Mouse (Mus musculus): ENCODE results near the gene Ndufs1.

The Ndufs1 gene

DNA sequence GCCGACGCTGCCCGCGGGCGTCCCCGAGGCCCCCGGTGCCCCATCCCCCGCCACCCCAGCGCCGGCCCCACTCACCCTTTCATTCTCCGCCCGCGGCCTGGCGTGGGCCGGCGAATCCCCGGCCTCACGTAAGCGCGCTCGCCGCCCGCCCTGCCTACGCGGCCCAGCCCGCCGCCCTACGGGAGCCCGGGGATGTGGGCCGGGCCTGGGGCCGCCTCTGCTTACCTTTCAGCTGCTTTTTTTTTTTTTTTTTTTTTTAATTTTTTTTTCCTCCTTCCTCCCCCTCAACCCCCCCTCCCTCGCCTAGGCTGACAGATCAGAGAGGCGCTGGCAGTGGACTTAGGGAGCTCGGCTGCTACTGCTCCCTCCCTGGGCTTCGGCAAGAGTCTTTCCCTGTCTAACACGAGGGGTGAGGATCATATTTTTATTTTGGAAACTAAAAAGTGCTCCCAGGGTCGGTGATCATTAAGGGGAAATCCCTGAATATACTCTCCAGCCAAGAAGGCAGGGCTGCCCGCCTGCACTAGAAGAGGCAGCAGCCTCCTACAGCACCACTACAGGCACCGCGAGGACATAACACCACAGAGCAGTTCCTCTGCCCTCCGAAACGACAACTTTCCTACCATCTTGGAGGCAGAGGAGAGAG lies 62.4 kb downstream of the Ndufs1 start, which contains the start of gene Ino80d:
Gene Ino80d (minus strand): TSS at position 532 of the 646 bp plus-strand sequence.
- DNase-seq: peak; percentile 76

DNA sequence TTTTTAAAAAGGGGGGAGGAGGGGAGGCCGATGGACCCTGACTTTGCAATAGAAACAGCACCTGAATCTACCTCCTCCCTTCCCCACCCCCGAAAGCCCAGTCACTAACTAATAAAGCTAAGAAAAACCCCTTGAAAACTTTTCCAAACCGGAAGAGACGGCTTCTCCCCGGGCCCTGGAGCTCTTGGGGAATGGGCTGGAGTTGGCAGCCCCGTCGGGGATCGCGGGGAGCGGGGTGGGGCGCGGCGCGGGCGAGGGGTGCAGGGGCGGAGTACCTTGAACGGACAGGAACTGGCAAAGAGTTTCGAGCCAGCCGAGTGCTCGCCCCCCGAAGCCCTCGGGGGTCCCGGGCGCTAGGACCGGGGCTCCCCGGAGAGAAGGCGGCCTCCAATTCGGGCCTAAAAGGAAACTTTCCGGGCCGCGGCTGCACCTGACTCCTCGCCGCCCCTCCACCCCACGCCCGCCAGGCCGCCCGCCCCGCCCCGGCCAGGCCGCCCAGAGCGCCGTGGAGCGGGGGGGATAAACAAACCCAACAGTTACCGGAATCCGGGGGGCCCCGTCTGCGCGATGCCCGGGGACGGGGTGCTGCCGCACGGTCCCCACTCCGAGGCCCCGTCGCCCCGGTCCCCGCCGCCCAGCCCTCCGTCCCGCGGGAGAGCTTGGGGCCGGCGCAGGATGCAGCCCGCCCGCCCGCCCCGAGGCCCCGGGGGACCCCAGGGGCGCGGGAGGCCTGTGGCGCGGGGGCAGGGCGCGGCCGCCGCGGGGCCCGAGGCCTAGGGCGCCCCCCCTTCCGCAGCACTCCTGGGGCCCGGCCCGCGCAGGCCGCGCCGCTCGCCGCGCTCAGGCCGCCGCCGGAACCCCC lies 63.1 kb downstream of the Ndufs1 start:
- peak; percentile 63 for DNase-seq

DNA sequence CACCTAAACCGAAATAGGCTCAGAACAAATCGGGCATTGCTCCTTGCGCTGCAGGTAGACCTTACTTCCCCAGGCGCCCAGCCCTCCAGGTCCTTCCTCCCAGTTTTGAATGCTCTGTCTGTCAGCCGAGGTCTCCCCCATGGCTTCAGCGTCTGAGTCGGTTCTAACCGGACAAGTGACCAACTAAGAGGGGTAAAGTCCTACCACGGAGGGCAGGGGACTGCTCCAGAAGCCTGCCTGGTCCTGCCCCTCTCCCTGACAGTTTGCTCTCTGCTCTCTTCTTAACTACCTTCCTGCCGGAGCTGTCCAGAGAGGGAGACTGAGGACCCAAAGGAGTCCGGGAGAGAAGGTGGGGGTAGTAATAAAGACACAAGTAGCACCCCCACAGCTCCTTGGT lies 63.8 kb downstream of the Ndufs1 start:
- peak; percentile 26 for DNase-seq

DNA sequence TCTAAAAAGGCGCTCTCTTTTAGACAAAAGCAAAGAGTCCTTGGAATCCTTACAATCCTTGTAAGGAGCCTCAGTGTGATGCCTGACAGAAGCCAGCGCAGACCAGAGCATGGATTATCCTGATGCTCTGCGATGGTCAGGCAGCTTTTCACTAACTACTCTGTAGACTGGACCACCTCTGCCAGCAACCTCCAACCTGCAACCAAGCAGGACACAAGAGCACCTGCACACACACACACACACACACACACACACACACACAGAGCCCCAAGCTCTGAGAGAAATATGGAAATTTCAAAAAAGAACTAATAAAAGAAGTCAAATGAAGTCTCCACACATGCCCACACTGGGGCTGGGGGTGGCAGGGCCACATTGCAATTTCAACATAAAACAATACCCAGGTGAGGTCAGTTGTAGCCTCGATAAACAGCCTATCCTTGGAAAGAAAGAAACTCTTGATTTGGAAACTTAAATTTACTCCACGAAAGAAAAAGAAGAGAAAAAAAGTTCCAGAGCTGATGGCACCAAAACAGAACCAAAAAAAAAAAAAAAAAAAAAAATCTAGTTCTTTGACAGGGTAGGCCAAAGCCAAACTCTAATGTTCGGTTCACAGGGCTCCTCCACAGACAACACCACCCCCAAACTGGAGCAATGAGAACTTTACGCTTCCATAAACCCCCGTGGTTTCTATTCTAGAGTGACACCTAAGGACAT lies 64.3 kb downstream of the Ndufs1 start:
- no peak for DNase-seq

DNA sequence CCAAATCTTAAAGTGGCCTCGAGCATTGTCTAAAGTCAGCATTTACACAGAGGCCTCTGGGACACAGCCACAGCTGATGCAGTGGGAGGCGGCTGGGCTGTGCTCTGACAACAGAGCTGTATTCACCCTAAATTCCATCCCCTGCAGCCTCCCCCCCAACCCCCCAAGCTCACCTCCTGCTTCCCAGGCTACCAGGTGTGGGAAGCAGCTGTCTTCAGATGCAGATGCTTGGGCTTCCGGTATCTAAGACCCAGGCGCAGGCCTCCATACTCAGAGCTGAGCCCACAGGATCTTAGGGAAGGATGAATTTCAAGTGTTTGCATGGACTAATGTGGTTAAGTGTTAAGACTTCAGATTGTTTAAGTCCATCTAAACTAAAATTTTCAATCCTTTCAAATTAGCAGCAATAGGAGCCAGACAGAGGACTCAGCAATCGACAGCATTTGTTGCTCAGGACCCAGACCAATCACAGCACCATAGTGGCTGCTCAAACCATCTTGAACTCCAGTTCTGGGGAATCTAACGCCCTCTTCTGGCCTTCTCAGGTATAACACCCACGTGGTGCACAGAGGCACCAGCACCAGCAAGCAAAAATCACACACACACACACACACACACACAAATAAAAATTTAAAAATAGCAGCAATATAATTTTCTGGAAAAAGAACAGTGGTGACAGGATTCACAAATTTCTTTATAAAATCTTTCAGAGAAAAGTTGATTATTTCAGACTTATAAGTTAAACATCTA lies 65.9 kb downstream of the Ndufs1 start:
- DNase-seq: no peak

DNA sequence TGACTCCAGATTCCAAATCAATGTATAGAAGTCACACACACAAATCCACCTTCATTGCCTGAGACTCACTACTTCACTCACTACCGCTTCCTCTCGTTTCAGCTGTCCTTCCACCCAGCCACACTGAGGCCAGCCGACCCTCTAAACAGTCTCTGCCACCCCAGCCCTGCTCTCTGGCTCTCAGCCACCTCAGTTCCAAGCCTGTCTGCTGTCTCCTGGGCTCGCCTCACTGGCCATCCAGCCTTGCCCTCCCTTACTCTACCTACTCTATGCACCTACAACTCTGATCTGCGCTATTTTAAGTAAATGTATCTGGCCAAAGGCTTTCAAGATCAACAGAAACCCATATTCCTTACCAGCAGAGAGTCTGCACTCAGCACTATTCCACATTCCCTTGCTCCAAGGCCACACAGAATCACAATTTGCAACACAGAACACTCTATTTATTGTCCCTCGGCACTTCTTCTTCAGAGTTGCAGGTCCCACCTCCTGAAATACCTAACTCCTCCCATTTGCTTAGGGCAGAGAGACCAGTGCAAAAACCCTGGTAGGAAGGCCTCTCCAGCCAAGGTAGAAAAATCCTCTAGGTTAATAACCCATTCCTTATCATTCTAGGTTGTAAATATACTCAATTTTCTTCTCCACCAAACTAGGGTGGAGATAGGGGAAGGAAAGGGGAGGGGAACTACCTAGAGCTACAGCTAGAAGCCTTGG lies 68.9 kb downstream of the Ndufs1 start:
- no peak for DNase-seq

DNA sequence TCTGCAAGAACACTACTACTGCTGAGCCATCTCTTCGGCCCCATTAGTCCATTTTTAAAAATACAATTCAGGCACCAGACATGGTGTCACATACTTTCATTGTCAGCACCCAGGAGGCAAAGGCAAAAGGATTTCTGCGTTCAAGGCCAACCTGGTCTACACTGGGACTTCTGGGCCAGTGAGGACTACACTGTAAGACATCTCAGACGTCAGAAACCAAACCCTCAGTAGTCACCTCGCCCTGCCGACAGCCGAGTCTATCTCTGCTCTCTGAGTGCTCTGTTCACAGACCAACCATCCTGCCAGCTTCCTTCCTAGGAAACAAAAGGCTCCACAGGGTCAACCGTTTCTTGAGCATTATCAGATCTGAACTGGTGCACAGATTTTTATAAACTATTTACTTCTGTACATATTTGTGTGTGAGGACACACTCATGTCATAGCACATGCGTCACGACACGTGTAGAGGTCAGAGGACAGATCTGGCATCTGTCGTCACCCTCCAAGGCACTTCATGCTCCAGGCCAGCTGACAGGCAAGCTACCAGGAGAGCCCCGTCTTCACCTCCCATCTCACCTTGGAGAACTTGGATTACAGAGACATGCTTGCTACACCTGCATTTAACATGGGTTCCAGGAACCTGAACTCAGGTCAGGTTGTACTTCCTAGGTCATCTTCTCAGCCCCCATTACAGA lies 73.7 kb downstream of the Ndufs1 start:
- no peak for DNase-seq

DNA sequence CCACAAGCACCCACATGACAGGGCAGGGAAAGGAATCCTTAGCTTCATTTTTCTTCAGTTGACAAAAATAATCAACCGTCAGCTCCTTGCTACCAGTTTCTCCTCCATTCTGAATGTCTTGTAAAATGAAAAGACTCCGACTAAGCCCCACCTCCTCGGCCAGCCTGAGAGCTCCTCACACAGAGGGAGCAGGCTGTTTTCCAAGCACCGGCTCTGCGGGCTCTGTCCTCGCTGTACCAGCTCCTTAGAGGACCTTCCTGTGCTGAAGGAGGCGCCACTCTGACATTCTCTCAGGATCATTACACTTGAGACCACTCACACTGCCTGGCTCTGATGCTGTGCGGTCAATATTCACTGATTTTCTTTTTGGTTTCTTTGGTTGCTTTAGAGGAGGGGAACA lies 76.4 kb downstream of the Ndufs1 start:
- no peak for DNase-seq

DNA sequence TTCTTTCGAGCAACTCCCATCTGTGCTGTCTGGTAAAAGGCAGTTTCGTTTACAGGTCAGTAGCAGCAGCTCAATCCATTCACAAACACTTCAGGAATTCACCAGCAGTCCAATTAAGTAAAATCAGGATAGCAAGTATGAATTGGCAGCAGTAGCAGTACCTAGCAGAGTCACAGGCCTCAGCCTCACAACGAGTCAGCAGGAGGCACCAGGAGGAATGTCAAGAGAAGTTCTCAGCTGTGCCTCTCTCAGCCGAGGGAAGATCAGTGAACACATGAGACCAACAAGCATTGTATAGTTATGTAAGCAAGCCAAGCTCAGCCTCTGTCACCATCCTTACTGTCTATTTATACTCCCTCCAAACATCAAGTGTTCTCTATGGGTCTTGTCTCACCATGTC lies 77.8 kb downstream of the Ndufs1 start:
- DNase-seq: no peak

DNA sequence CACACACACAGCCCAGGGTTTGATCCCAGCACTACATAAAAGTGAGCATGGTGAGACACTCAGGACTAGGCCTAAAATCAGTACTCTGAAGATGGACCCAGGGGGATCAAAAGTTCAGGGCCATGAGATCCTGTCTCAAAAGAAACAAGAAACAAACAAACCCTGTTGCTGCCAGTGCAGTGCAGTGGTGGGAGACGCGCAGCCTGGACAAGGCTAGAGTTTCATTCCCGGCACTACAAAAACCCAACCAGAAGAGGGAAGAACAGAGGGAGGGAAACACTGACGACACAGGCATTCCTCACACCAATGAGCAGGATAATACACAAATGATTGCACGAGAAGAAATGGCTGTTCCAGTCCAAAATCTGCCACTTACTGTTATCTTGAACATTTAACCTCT lies 80.6 kb downstream of the Ndufs1 start:
- no peak for DNase-seq
